Mouse (Mus musculus) c-Kit-positive CD71-positive TER-119-positive erythroid progenitor cells, embryonic 14.5 days (primary cell): ENCODE data around the gene Brwd3.

Source experiments
- DNase-seq: peaks from one replicate; pipeline ENCODE4 v3.0.0-alpha.2; 2013; ENCODE audit warnings: low spot score

Brwd3 gene

GRCm38 (mm10) chrX:108834090-108834774, at the start of gene Brwd3:
Gene Brwd3 (minus strand): TSS chrX:108834372.
- peak; percentile 72 for DNase-seq

- no peak for DNase-seq
Measured at GRCm38 (mm10) chrX:108862632-108863031, 28.5 kb upstream of the Brwd3 start.

GRCm38 (mm10) chrX:108842705-108843104, 8.5 kb upstream of the Brwd3 start:
- no peak for DNase-seq

- DNase-seq = peak; percentile 35
Measured at GRCm38 (mm10) chrX:108836416-108836815, 2.2 kb upstream of the Brwd3 start.

- DNase-seq = peak; percentile 4
Measured at GRCm38 (mm10) chrX:108835233-108835632, 1.1 kb upstream of the Brwd3 start.

GRCm38 (mm10) chrX:108833381-108834020, 671 bp downstream of the Brwd3 start:
- DNase-seq = peak; percentile 21

- DNase-seq = peak; percentile 80
Measured at GRCm38 (mm10) chrX:108832674-108833189, 1.4 kb downstream of the Brwd3 start.

GRCm38 (mm10) chrX:108831231-108831630, 2.9 kb downstream of the Brwd3 start:
- no peak for DNase-seq

GRCm38 (mm10) chrX:108828111-108828510, 6.1 kb downstream of the Brwd3 start:
- DNase-seq = no peak

GRCm38 (mm10) chrX:108797268-108797667, 36.9 kb downstream of the Brwd3 start:
- no peak for DNase-seq

GRCm38 (mm10) chrX:108783724-108784123, 50.4 kb downstream of the Brwd3 start:
- no peak for DNase-seq

- DNase-seq = no peak
Measured at GRCm38 (mm10) chrX:108731755-108732154, 102.4 kb downstream of the Brwd3 start.

- no peak for DNase-seq
Measured at GRCm38 (mm10) chrX:108729564-108729963, 104.6 kb downstream of the Brwd3 start.

- no peak for DNase-seq
Measured at GRCm38 (mm10) chrX:108729068-108729467, 105.1 kb downstream of the Brwd3 start.

- DNase-seq = no peak
Measured at GRCm38 (mm10) chrX:108728334-108728733, 105.8 kb downstream of the Brwd3 start.

- no peak for DNase-seq
Measured at GRCm38 (mm10) chrX:108724241-108724640, 109.9 kb downstream of the Brwd3 start.

- DNase-seq = no peak
Measured at GRCm38 (mm10) chrX:108722447-108722846, 111.7 kb downstream of the Brwd3 start.

- DNase-seq = no peak
Measured at GRCm38 (mm10) chrX:108704312-108704711, 129.9 kb downstream of the Brwd3 start.
